In the genomic region with DNA sequence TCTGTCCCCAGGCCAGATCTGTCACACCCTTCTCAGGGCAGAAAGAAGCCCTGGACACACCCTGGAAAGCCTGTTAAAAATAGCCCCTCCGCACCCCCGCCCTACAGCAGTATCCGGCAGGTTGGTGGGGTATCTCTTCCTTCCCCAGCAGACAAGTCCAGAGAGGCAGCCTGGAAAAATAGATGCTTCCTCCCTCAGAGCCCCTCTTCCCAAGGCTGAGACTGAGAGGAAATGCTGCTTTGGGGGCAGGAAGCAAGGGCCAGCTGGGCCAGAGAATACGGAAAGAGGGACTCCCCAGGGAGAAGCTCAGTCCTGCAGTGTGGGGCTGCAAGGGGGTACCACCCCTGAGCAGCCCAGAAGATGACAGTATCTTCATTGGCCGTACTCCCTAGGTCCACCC, we compare ENCODE assay signal across 12 mouse cellular contexts. TPM values are rescaled to one million over a fixed set of nuclear protein-coding genes. Genes with fewer than 3 reads are reported as not detected.
A peak's percentile ranks its signal among the peaks of the same experiment; 100 is the strongest.
DNase-seq lines count a peak whose midpoint lies in the region; ATAC-seq and TF ChIP-seq lines count a peak whose summit lies in the region.
"Had no signal": no experiment of that assay in that cellular context is flagged by ENCODE, and none has a peak within 500 bp of the region (broad histone marks: within the 10 kb centered on the region; RNA-seq: fewer than 3 reads in every experiment).

No protein-coding gene starts in this region.

- H3K4me1 ChIP-seq in liver, embryonic 13.5 days (replicated peaks), result peaks cover 44% of the 10 kb centered on the region
- H3K4me1 ChIP-seq in liver, postnatal 0 days (ENCODE audit: insufficient read depth), result peaks cover 15% of the 10 kb centered on the region; the same call in 1 of the 2 replicates
- H3K4me1 ChIP-seq in heart, embryonic 13.5 days, result peaks cover 40% of the 10 kb centered on the region
- H3K4me1 ChIP-seq in kidney, embryonic 16.5 days (ENCODE audit: insufficient read depth, low read length), result peaks cover 23% of the 10 kb centered on the region

- 0 out of 2 replicates have a peak overlapping the region, but pooled peaks have one; percentile 20 for H3K27ac ChIP-seq in liver, embryonic 13.5 days
- no peak overlapping the region for H3K27ac ChIP-seq in liver, postnatal 0 days (ENCODE audit: low read depth)
- peak overlapping the region; percentile 73 for H3K27ac ChIP-seq in heart, embryonic 13.5 days (replicated peaks)
- peak overlapping the region; percentile 44 for H3K27ac ChIP-seq in kidney, embryonic 16.5 days (ENCODE audit: low read length)
- H3K27ac ChIP-seq: liver, embryonic 12.5 days had no signal

- H3K4me3 ChIP-seq in liver, embryonic 13.5 days (replicated peaks), result no peak overlapping the region
- H3K4me3 ChIP-seq in liver, postnatal 0 days (ENCODE audit: low read depth, low read length), result no peak overlapping the region
- H3K4me3 ChIP-seq in heart, embryonic 13.5 days, result no peak overlapping the region
- no peak overlapping the region for H3K4me3 ChIP-seq in kidney, embryonic 16.5 days (ENCODE audit: low read length)
- H3K4me3 ChIP-seq: liver, embryonic 12.5 days had no signal

- peaks cover 44% of the 10 kb centered on the region for H3K36me3 ChIP-seq in liver, embryonic 13.5 days
- peaks cover 11% of the 10 kb centered on the region; the same call in 1 of the 2 replicates for H3K36me3 ChIP-seq in liver, postnatal 0 days (replicated peaks; ENCODE audit: insufficient read depth, low read length)
- H3K36me3 ChIP-seq in heart, embryonic 13.5 days, result peaks cover 99% of the 10 kb centered on the region
- peaks cover 74% of the 10 kb centered on the region for H3K36me3 ChIP-seq in kidney, embryonic 16.5 days (ENCODE audit: insufficient read depth, low read length)

- 75% methylated on average over 5 of the region's 5 CpGs for WGBS in liver, embryonic 13.5 days (ENCODE audit: insufficient replicate concordance)
- WGBS in liver, postnatal 0 days (ENCODE audit: insufficient replicate concordance), result 76% methylated on average over 5 of the region's 5 CpGs
- WGBS in heart, embryonic 13.5 days, result 37% methylated on average over 5 of the region's 5 CpGs
- 85% methylated on average over 5 of the region's 5 CpGs for WGBS in kidney, embryonic 16.5 days

- DNase-seq in liver, embryonic 13.5 days, result no peak
- DNase-seq in liver, postnatal 0 days, result no peak
- peak; percentile 60 to 75 for DNase-seq in lung, postnatal 4 days
- DNase-seq in Muller cell, postnatal 12 days (ENCODE audit: inconsistent ontology term), result no peak
- no peak for DNase-seq in thymus, adult 18-20 months
- no peak for DNase-seq in gastrocnemius, postnatal 36 days
- DNase-seq: right cerebral cortex, postnatal 25 days; thymus, postnatal 36 days had no signal

- H3K27me3 ChIP-seq in liver, embryonic 13.5 days, result no peaks in the 10 kb centered on the region
- no peaks in the 10 kb centered on the region for H3K27me3 ChIP-seq in liver, postnatal 0 days (ENCODE audit: insufficient read depth, low read length)
- no peaks in the 10 kb centered on the region for H3K27me3 ChIP-seq in heart, embryonic 13.5 days (replicated peaks)
- no peaks in the 10 kb centered on the region for H3K27me3 ChIP-seq in kidney, embryonic 16.5 days (ENCODE audit: insufficient read depth, low read length)
- H3K27me3 ChIP-seq: liver, embryonic 12.5 days had no signal

- no peak overlapping the region for H3K9ac ChIP-seq in liver, embryonic 13.5 days
- no peak overlapping the region for H3K9ac ChIP-seq in liver, postnatal 0 days (replicated peaks)
- H3K9ac ChIP-seq in heart, embryonic 13.5 days, result peak overlapping the region; percentile 17; the same call in 1 of the 2 replicates
- H3K9ac ChIP-seq in kidney, embryonic 16.5 days (replicated peaks; ENCODE audit: low read length), result no peak overlapping the region
- H3K9ac ChIP-seq: liver, embryonic 12.5 days had no signal

- TF ChIP-seq EP300 in liver, postnatal 0 days (IDR thresholded peaks at IDR 0.05; ENCODE audit: low read depth), result no peak

- intact Hi-C loops in gastrocnemius, postnatal 36 days (cut with DNase I), result no loop called here

- no peak for TF ChIP-seq CTCF in liver, postnatal 0 days (IDR thresholded peaks at IDR 0.05; ENCODE audit: low read depth)

- H3K4me2 ChIP-seq in liver, embryonic 13.5 days, result no peak overlapping the region
- H3K4me2 ChIP-seq in liver, postnatal 0 days (ENCODE audit: low read depth, low read length), result no peak overlapping the region
- no peak overlapping the region for H3K4me2 ChIP-seq in heart, embryonic 13.5 days
- no peak overlapping the region for H3K4me2 ChIP-seq in kidney, embryonic 16.5 days (replicated peaks; ENCODE audit: low read depth, low read length)
- H3K4me2 ChIP-seq: liver, embryonic 12.5 days had no signal

- no peak for ATAC-seq in liver, embryonic 13.5 days (ENCODE audit: low read depth)
- no peak for ATAC-seq in liver, postnatal 0 days
- 0 out of 2 replicates have a peak, but pooled peaks have one; percentile 8 for ATAC-seq in heart, embryonic 13.5 days (ENCODE audit: extremely low read depth, insufficient number of reproducible peaks, low FRiP score, low TSS enrichment)
- ATAC-seq in kidney, embryonic 16.5 days (ENCODE audit: low FRiP score, low TSS enrichment), result peak; percentile 28; the same call in 1 of the 2 replicates
- ATAC-seq: forebrain, embryonic 14.5 days; liver, embryonic 12.5 days had no signal

- H3K9me3 ChIP-seq in liver, embryonic 13.5 days (replicated peaks), result no peaks in the 10 kb centered on the region
- H3K9me3 ChIP-seq in liver, postnatal 0 days (ENCODE audit: low read length), result no peaks in the 10 kb centered on the region
- no peaks in the 10 kb centered on the region for H3K9me3 ChIP-seq in heart, embryonic 13.5 days
- no peaks in the 10 kb centered on the region for H3K9me3 ChIP-seq in kidney, embryonic 16.5 days (ENCODE audit: low read length)
- H3K9me3 ChIP-seq: liver, embryonic 12.5 days had no signal

RNA-seq across cellular contexts. Expression of a gene that starts 50.8 kb away (rescaled TPM):
- 1.3 and 1.4 TPM in 2 replicates for polyA plus RNA-seq in liver, embryonic 13.5 days (2015; fragmentation: Nextera tagmentation; extraction: Ambion mirVana)
- polyA plus RNA-seq in liver, postnatal 0 days (2015; fragmentation: Nextera tagmentation; extraction: Ambion mirVana), result 1.1 and 1.2 TPM in 2 replicates
- polyA plus RNA-seq in heart, embryonic 13.5 days (2015; fragmentation: Nextera tagmentation; extraction: Ambion mirVana), result 4.4 and 5.2 TPM in 2 replicates
- 13.2 and 14.2 TPM in 2 replicates for polyA plus RNA-seq in kidney, embryonic 16.5 days (2015; fragmentation: Nextera tagmentation; extraction: Ambion mirVana)
- 1 to 10 TPM; 2.3 to 4.1 TPM for total RNA-seq in gastrocnemius, postnatal 36 days (2021)

Comparison
In these comparisons a context has a peak if more than half of its experiments do, and no peak if none do; other contexts are left out.
1. ATAC-seq: peak in heart, embryonic 13.5 days (single experiment) and kidney, embryonic 16.5 days (single experiment); none in liver, embryonic 13.5 days (single experiment) and liver, postnatal 0 days (single experiment).
2. DNase-seq: peak in lung, postnatal 4 days (2 of 2); none in liver, embryonic 13.5 days (single experiment), liver, postnatal 0 days (single experiment), Muller cell, postnatal 12 days (single experiment), thymus, adult 18-20 months (0 of 2) and gastrocnemius, postnatal 36 days (0 of 2).